Mouse (Mus musculus): ENCODE data around the gene Lrrc20. TPM values are rescaled to one million over a fixed set of nuclear protein-coding genes. Genes with fewer than 3 reads are reported as not detected.
A peak's percentile ranks its signal among the peaks of the same experiment; 100 is the strongest.

Lrrc20 gene
- polyA plus RNA-seq, 1 experiment: 10.3 TPM

GRCm38 (mm10) chr10:61457182-61457581, 18.4 kb upstream of the Lrrc20 start:
- TF ChIP-seq GATA1 (IDR thresholded peaks at IDR 0.05; ENCODE audit: low read length): no peak

- no peak for TF ChIP-seq GATA1 (IDR thresholded peaks at IDR 0.05; ENCODE audit: low read length)
These were observed 10.6 kb upstream of the Lrrc20 start for GRCm38 (mm10) chr10:61465009-61465408.

- TF ChIP-seq GATA1 (IDR thresholded peaks at IDR 0.05; ENCODE audit: low read length): no peak
These were observed 9.4 kb upstream of the Lrrc20 start for GRCm38 (mm10) chr10:61466242-61466641.

GRCm38 (mm10) chr10:61466873-61467272, 8.7 kb upstream of the Lrrc20 start:
- TF ChIP-seq GATA1 (IDR thresholded peaks at IDR 0.05; ENCODE audit: low read length): no peak

- TF ChIP-seq GATA1 (IDR thresholded peaks at IDR 0.05; ENCODE audit: low read length): no peak
These were observed 6.7 kb upstream of the Lrrc20 start for GRCm38 (mm10) chr10:61468900-61469299.

GRCm38 (mm10) chr10:61473640-61474039, 2.0 kb upstream of the Lrrc20 start:
- TF ChIP-seq GATA1 (IDR thresholded peaks at IDR 0.05; ENCODE audit: low read length): no peak

GRCm38 (mm10) chr10:61474344-61474743, 1.3 kb upstream of the Lrrc20 start:
- TF ChIP-seq GATA1 (IDR thresholded peaks at IDR 0.05; ENCODE audit: low read length): no peak

- TF ChIP-seq GATA1 (IDR thresholded peaks at IDR 0.05; ENCODE audit: low read length): no peak
These were observed 1.0 kb downstream of the Lrrc20 start for GRCm38 (mm10) chr10:61476440-61477165.

- no peak for TF ChIP-seq GATA1 (IDR thresholded peaks at IDR 0.05; ENCODE audit: low read length)
These were observed 3.9 kb downstream of the Lrrc20 start for GRCm38 (mm10) chr10:61479461-61479860.

- TF ChIP-seq GATA1 (IDR thresholded peaks at IDR 0.05; ENCODE audit: low read length): no peak
These were observed 4.3 kb downstream of the Lrrc20 start for GRCm38 (mm10) chr10:61479927-61480326.

GRCm38 (mm10) chr10:61480488-61480887, 4.9 kb downstream of the Lrrc20 start:
- no peak for TF ChIP-seq GATA1 (IDR thresholded peaks at IDR 0.05; ENCODE audit: low read length)

- no peak for TF ChIP-seq GATA1 (IDR thresholded peaks at IDR 0.05; ENCODE audit: low read length)
These were observed 7.2 kb downstream of the Lrrc20 start for GRCm38 (mm10) chr10:61482771-61483170.

- TF ChIP-seq GATA1 (IDR thresholded peaks at IDR 0.05; ENCODE audit: low read length): no peak
These were observed 9.2 kb downstream of the Lrrc20 start for GRCm38 (mm10) chr10:61484801-61485200.

GRCm38 (mm10) chr10:61486551-61487339, 11.1 kb downstream of the Lrrc20 start:
- TF ChIP-seq GATA1 (IDR thresholded peaks at IDR 0.05; ENCODE audit: low read length): no peak

GRCm38 (mm10) chr10:61488522-61489110, 13.0 kb downstream of the Lrrc20 start:
- no peak for TF ChIP-seq GATA1 (IDR thresholded peaks at IDR 0.05; ENCODE audit: low read length)

- TF ChIP-seq GATA1 (IDR thresholded peaks at IDR 0.05; ENCODE audit: low read length): peak; percentile 25
These were observed 16.0 kb downstream of the Lrrc20 start for GRCm38 (mm10) chr10:61491573-61491972.

All from G1E-ER4 (cell line).